Mouse (Mus musculus): ENCODE results near the gene Tbpl2. TPM values are rescaled to one million over a fixed set of nuclear protein-coding genes. Genes with fewer than 3 reads are reported as not detected.

Tbpl2 gene
- not detected in 2 replicates for polyA plus RNA-seq (2015; fragmentation: Nextera tagmentation; extraction: Ambion mirVana)

DNA sequence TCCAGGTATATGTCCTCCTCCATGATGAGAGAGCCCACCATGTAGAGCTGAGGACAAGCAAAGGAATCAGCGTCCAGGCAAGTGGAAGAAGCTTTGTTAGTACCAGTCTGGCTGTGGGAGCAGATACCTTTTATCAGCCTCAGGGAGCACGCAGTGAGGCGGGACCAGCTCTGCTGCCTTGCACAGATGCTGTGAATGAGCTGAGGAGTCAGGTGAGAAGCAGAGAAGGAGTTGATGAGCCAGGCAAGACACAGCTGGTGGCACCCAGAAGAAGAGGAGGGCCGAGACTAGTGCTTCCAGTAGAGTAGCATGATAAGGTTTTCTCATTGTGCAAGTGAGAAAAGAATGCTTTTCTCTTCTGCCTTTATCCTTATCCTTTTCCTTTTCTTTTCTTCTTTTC is at the start of gene Tbpl2:
Tbpl2 (minus strand) TSS at position 101 of the 400 bp plus-strand sequence.
- Histone ChIP-seq H3K9ac (ENCODE audit: low read length) (no peak within 1 kb of the TSS), H3K9me3 (replicated peaks; ENCODE audit: control insufficient read depth, low read length) (no peaks in the 10 kb centered on the region), H3K4me3 (replicated peaks; ENCODE audit: low read length) (no peak within 1 kb of the TSS), H3K4me2 (ENCODE audit: low read depth, low read length) (no peak within 1 kb of the TSS), H3K36me3 (ENCODE audit: control insufficient read depth, insufficient read depth, low read length) (no peaks in the 10 kb centered on the region), H3K4me1 (ENCODE audit: control insufficient read depth, insufficient read depth, low read length) (no peaks in the 10 kb centered on the region), H3K27me3 (ENCODE audit: control insufficient read depth, insufficient read depth, low read length) (no peaks in the 10 kb centered on the region), H3K27ac (ENCODE audit: low read length) (no peak within 1 kb of the TSS)
- WGBS = 63% methylated on average over 4 of the region's 4 CpGs
- no peak for ATAC-seq (ENCODE audit: insufficient read depth, low FRiP score)

- Histone ChIP-seq H3K9me3 (replicated peaks; ENCODE audit: control insufficient read depth, low read length) (no peaks in the 10 kb centered on the region), H3K27me3 (ENCODE audit: control insufficient read depth, insufficient read depth, low read length) (no peaks in the 10 kb centered on the region), H3K4me2 (ENCODE audit: low read depth, low read length) (no peak overlapping the region), H3K9ac (ENCODE audit: low read length) (no peak overlapping the region), H3K4me3 (replicated peaks; ENCODE audit: low read length) (no peak overlapping the region), H3K36me3 (ENCODE audit: control insufficient read depth, insufficient read depth, low read length) (no peaks in the 10 kb centered on the region), H3K4me1 (ENCODE audit: control insufficient read depth, insufficient read depth, low read length) (no peaks in the 10 kb centered on the region), H3K27ac (ENCODE audit: low read length) (no peak overlapping the region)
- WGBS = 82% methylated on average over 1 of the region's 1 CpGs
- ATAC-seq (ENCODE audit: insufficient read depth, low FRiP score) = no peak
Observed at GRCm38 (mm10) chr2:24134373-24134772, 38.0 kb upstream of the Tbpl2 start.

GRCm38 (mm10) chr2:24109085-24109484 is 12.7 kb upstream of the Tbpl2 start:
- Histone ChIP-seq H3K4me2 (ENCODE audit: low read depth, low read length) (no peak overlapping the region), H3K36me3 (ENCODE audit: control insufficient read depth, insufficient read depth, low read length) (no peaks in the 10 kb centered on the region)
- no peak for ATAC-seq (ENCODE audit: insufficient read depth, low FRiP score)

GRCm38 (mm10) chr2:24103619-24104289 is 7.4 kb upstream of the Tbpl2 start:
- H3K4me3 ChIP-seq (replicated peaks; ENCODE audit: low read length) = no peak overlapping the region
- H3K9me3 ChIP-seq (replicated peaks; ENCODE audit: control insufficient read depth, low read length) = no peaks in the 10 kb centered on the region
- no peak overlapping the region for H3K9ac ChIP-seq (ENCODE audit: low read length)
- ATAC-seq (ENCODE audit: insufficient read depth, low FRiP score) = no peak
- H3K4me1 ChIP-seq (ENCODE audit: control insufficient read depth, insufficient read depth, low read length) = no peaks in the 10 kb centered on the region
- H3K4me2 ChIP-seq (ENCODE audit: low read depth, low read length) = no peak overlapping the region
- H3K27ac ChIP-seq (ENCODE audit: low read length) = no peak overlapping the region
- H3K36me3 ChIP-seq (ENCODE audit: control insufficient read depth, insufficient read depth, low read length) = no peaks in the 10 kb centered on the region
- WGBS = 68% methylated on average over 4 of the region's 4 CpGs
- no peaks in the 10 kb centered on the region for H3K27me3 ChIP-seq (ENCODE audit: control insufficient read depth, insufficient read depth, low read length)

More at GRCm38 (mm10) chr2:24109085-24109484, 12.7 kb upstream of the Tbpl2 start:
- Histone ChIP-seq H3K27ac (ENCODE audit: low read length) (no peak overlapping the region), H3K9me3 (replicated peaks; ENCODE audit: control insufficient read depth, low read length) (no peaks in the 10 kb centered on the region), H3K4me3 (replicated peaks; ENCODE audit: low read length) (no peak overlapping the region), H3K4me1 (ENCODE audit: control insufficient read depth, insufficient read depth, low read length) (no peaks in the 10 kb centered on the region), H3K27me3 (ENCODE audit: control insufficient read depth, insufficient read depth, low read length) (no peaks in the 10 kb centered on the region), H3K9ac (ENCODE audit: low read length) (no peak overlapping the region)

DNA sequence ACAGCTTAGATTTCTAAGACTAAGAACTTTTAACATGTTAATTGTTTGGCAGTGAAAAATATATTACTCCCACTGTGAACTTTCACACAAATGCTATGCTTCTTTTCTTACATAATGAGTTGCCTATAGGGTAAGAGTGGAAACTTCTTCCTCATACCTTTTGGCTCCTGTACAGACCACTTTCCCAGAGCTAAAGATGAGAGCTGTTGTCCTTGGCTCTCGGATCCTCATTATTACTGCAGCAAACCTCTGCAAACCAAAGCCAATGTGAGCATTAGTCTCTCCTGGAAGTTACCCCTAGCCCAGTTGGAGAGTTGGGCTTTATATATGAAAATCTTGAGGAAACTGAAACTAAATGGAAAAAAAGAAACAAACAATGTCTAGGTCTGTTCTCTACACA is 5.5 kb downstream of the Tbpl2 start:
- H3K9me3 ChIP-seq (replicated peaks; ENCODE audit: control insufficient read depth, low read length) = no peaks in the 10 kb centered on the region
- no peaks in the 10 kb centered on the region for H3K4me1 ChIP-seq (ENCODE audit: control insufficient read depth, insufficient read depth, low read length)
- no peak overlapping the region for H3K4me3 ChIP-seq (replicated peaks; ENCODE audit: low read length)
- 85% methylated on average over 1 of the region's 1 CpGs for WGBS
- no peak overlapping the region for H3K27ac ChIP-seq (ENCODE audit: low read length)
- H3K9ac ChIP-seq (ENCODE audit: low read length) = no peak overlapping the region
- H3K4me2 ChIP-seq (ENCODE audit: low read depth, low read length) = no peak overlapping the region
- no peak for ATAC-seq (ENCODE audit: insufficient read depth, low FRiP score)
- H3K36me3 ChIP-seq (ENCODE audit: control insufficient read depth, insufficient read depth, low read length) = no peaks in the 10 kb centered on the region
- no peaks in the 10 kb centered on the region for H3K27me3 ChIP-seq (ENCODE audit: control insufficient read depth, insufficient read depth, low read length)

- Histone ChIP-seq H3K4me2 (ENCODE audit: low read depth, low read length) (no peak overlapping the region), H3K9me3 (replicated peaks; ENCODE audit: control insufficient read depth, low read length) (no peaks in the 10 kb centered on the region), H3K9ac (ENCODE audit: low read length) (no peak overlapping the region), H3K4me1 (ENCODE audit: control insufficient read depth, insufficient read depth, low read length) (0 out of 2 replicates have a peak, but pooled peaks cover 2% of the 10 kb centered on the region), H3K27me3 (ENCODE audit: control insufficient read depth, insufficient read depth, low read length) (no peaks in the 10 kb centered on the region), H3K36me3 (ENCODE audit: control insufficient read depth, insufficient read depth, low read length) (no peaks in the 10 kb centered on the region), H3K4me3 (replicated peaks; ENCODE audit: low read length) (no peak overlapping the region), H3K27ac (ENCODE audit: low read length) (no peak overlapping the region)
- no peak for ATAC-seq (ENCODE audit: insufficient read depth, low FRiP score)
- WGBS = 78% methylated on average over 3 of the region's 3 CpGs
Observed at GRCm38 (mm10) chr2:24050459-24050858, 45.9 kb downstream of the Tbpl2 start.

GRCm38 (mm10) chr2:24049344-24049990 is 46.9 kb downstream of the Tbpl2 start, which contains the start of gene Hnmt:
TSS of gene Hnmt (minus strand) at chr2:24049394.
- no peaks in the 10 kb centered on the region for H3K36me3 ChIP-seq (ENCODE audit: control insufficient read depth, insufficient read depth, low read length)
- peak within 1 kb of the TSS; percentile 45 for H3K9ac ChIP-seq (ENCODE audit: low read length)
- no peaks in the 10 kb centered on the region for H3K9me3 ChIP-seq (replicated peaks; ENCODE audit: control insufficient read depth, low read length)
- H3K27me3 ChIP-seq (ENCODE audit: control insufficient read depth, insufficient read depth, low read length) = no peaks in the 10 kb centered on the region
- no peak within 1 kb of the TSS for H3K27ac ChIP-seq (ENCODE audit: low read length)
- peak within 1 kb of the TSS; percentile 46 for H3K4me3 ChIP-seq (replicated peaks; ENCODE audit: low read length)
- WGBS = 33% methylated on average over 7 of the region's 7 CpGs
- no peak for ATAC-seq (ENCODE audit: insufficient read depth, low FRiP score)
- peak within 1 kb of the TSS; percentile 58 for H3K4me2 ChIP-seq (ENCODE audit: low read depth, low read length)
- 0 out of 2 replicates have a peak, but pooled peaks cover 2% of the 10 kb centered on the region for H3K4me1 ChIP-seq (ENCODE audit: control insufficient read depth, insufficient read depth, low read length)

DNA sequence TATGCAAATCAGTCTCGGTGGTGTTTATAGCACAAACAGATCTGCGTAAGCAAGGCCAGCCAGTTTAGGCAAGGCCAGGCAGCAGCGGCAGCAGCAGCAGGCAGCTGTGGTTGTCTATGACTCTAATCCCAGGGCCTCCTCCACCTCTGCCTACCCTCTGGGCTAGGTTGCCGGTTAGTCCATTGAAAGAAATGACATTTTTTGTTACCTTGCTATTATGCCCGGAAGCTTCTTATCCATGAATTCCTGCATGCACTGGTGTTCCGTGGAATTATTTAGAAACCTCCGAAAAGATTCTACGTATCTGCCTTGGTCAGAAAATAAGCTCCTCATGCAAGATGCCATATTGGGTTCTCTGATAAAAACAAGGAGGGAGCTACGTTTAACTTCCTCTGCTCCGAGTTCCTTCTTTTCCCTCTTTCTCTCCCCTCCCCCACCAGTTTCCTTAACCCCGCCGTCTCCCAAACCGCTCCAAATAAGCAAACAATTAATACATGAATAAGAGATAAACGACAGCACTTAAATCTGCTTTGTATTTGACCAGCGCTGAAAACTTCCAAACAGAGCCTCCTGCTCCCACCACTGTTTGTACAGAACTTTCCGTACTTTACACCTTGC is 47.8 kb downstream of the Tbpl2 start:
- Histone ChIP-seq H3K27me3 (ENCODE audit: control insufficient read depth, insufficient read depth, low read length) (no peaks in the 10 kb centered on the region), H3K36me3 (ENCODE audit: control insufficient read depth, insufficient read depth, low read length) (no peaks in the 10 kb centered on the region), H3K4me3 (replicated peaks; ENCODE audit: low read length) (peak overlapping the region; percentile 46), H3K27ac (ENCODE audit: low read length) (no peak overlapping the region), H3K9me3 (replicated peaks; ENCODE audit: control insufficient read depth, low read length) (no peaks in the 10 kb centered on the region), H3K4me1 (ENCODE audit: control insufficient read depth, insufficient read depth, low read length) (0 out of 2 replicates have a peak, but pooled peaks cover 2% of the 10 kb centered on the region), H3K4me2 (ENCODE audit: low read depth, low read length) (peak overlapping the region; percentile 58), H3K9ac (ENCODE audit: low read length) (peak overlapping the region; percentile 45)
- whole genome bisulfite sequencing = 7% methylated on average over 16 of the region's 16 CpGs
- no peak; the same call in 1 of the 2 replicates for ATAC-seq (ENCODE audit: insufficient read depth, low FRiP score)

Data from stomach, embryonic 16.5 days (tissue).